ENCODE assay signal across 17 mouse cellular contexts in the genomic region with DNA sequence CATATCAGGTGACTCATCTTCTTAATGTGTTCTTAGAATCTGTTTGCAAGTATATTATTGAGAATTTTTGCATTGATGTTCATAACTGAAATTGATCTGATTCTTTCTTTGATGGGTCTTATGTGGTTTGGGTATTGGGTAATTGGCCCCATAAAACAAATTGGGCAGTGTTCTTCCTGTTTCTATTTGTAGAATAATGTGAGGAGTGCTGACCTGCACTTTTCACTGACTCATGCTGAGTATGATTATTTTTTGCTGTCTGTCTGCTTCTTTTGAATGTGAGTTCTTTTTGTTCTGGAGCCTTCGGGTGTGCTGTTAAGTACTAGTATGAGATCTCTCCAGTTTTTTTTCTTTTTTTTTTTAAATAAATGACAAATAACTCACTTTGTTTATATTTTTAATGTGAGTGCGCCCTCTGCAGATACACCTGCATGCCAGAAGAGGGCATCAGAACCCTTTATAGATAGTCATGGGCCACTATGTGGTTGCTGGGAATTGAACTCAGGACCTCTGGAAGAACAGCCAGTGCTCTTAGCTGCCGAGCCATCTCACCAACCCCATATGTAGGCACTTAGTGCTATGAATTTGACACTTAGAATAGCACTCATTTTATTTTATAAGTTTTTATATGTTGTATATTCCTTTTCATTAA. TPM values are rescaled to one million over a fixed set of nuclear protein-coding genes. Genes with fewer than 3 reads are reported as not detected.
DNase-seq lines count a peak whose midpoint lies in the region; ATAC-seq and TF ChIP-seq lines count a peak whose summit lies in the region.
"Had no signal": no experiment of that assay in that cellular context is flagged by ENCODE, and none has a peak within 500 bp of the region (broad histone marks: within the 10 kb centered on the region; RNA-seq: fewer than 3 reads in every experiment).

No protein-coding gene starts in this region.

- no peaks in the 10 kb centered on the region for H3K27me3 ChIP-seq in kidney, postnatal 0 days (ENCODE audit: insufficient read depth, low read length)
- no peaks in the 10 kb centered on the region for H3K27me3 ChIP-seq in CH12.LX (replicated peaks)
- H3K27me3 ChIP-seq: forebrain, embryonic 13.5 days; neural tube, embryonic 15.5 days had no signal

- no peak overlapping the region for H3K9ac ChIP-seq in kidney, postnatal 0 days (ENCODE audit: low read depth, low read length)
- H3K9ac ChIP-seq in CH12.LX (ENCODE audit: insufficient read depth, low read depth): no peak overlapping the region
- H3K9ac ChIP-seq: forebrain, embryonic 13.5 days; neural tube, embryonic 15.5 days had no signal

- dilution Hi-C loops in CH12.LX (cut with MboI; ENCODE audit: extremely low pct_ligation_motif_present, extremely low pct_unique_long_range_greater_than_20kb, low sequenced_read_pairs): no loop called here

- H3K4me1 ChIP-seq in kidney, postnatal 0 days (replicated peaks; ENCODE audit: insufficient read depth, low read length): no peaks in the 10 kb centered on the region
- H3K4me1 ChIP-seq in CH12.LX (ENCODE audit: control insufficient read depth in 1 of 2, insufficient read depth in 2 of 2): peaks cover 0 to 9% of the 10 kb centered on the region in 2 experiments; a peak in 1 of 4 replicates
- H3K4me1 ChIP-seq: forebrain, embryonic 13.5 days; midbrain, embryonic 10.5 days; neural tube, embryonic 15.5 days had no signal

- TF ChIP-seq EP300 in CH12.LX (IDR thresholded peaks at IDR 0.05; ENCODE audit: low read length): no peak

- no peaks in the 10 kb centered on the region for H3K9me3 ChIP-seq in kidney, postnatal 0 days (replicated peaks; ENCODE audit: low read length)
- no peaks in the 10 kb centered on the region for H3K9me3 ChIP-seq in CH12.LX (replicated peaks; ENCODE audit: low read length)
- H3K9me3 ChIP-seq: forebrain, embryonic 13.5 days; midbrain, embryonic 10.5 days; neural tube, embryonic 15.5 days had no signal

- in situ Hi-C loops in CH12.LX (cut with MboI; ENCODE audit: low pct_ligation_motif_present, low pct_unique_long_range_greater_than_20kb, low sequenced_read_pairs): no loop called here

- no peak overlapping the region for H3K27ac ChIP-seq in kidney, postnatal 0 days
- no peak overlapping the region for H3K27ac ChIP-seq in CH12.LX (ENCODE audit: insufficient read depth, low read depth)
- H3K27ac ChIP-seq: forebrain, embryonic 13.5 days; midbrain, embryonic 10.5 days; neural tube, embryonic 15.5 days had no signal

- H3K4me2 ChIP-seq in kidney, postnatal 0 days (ENCODE audit: low read length): no peak overlapping the region
- H3K4me2 ChIP-seq in CH12.LX (ENCODE audit: insufficient read depth, low read depth, poor library complexity, severe bottlenecking): no peak overlapping the region
- H3K4me2 ChIP-seq: forebrain, embryonic 13.5 days; neural tube, embryonic 15.5 days had no signal

- 95% methylated on average over 3 of the region's 3 CpGs for WGBS in kidney, postnatal 0 days

- no peak overlapping the region for H3K4me3 ChIP-seq in kidney, postnatal 0 days (replicated peaks; ENCODE audit: low read depth, low read length)
- H3K4me3 ChIP-seq in CH12.LX (replicated peaks in 1 of 3; ENCODE audit: low read depth in 2 of 3, low read length in 2 of 3, poor library complexity in 1 of 3): no peak overlapping the region
- H3K4me3 ChIP-seq: forebrain, embryonic 13.5 days; midbrain, embryonic 10.5 days; neural tube, embryonic 15.5 days had no signal

- peak; percentile 28; the same call in 1 of the 2 replicates for TF ChIP-seq CTCF in kidney, postnatal 0 days (IDR thresholded peaks at IDR 0.05; ENCODE audit: low read depth)
- peak in 1 of 2 experiments; percentile 44; a peak in 2 of 4 replicates for TF ChIP-seq CTCF in CH12.LX (conservative IDR thresholded peaks at IDR 0.05 in 1 of 2, IDR thresholded peaks at IDR 0.05 in 1 of 2; ENCODE audit: low read depth in 2 of 2, low read length in 2 of 2)
- TF ChIP-seq CTCF in brain, embryonic 14.5 days (IDR thresholded peaks at IDR 0.05; ENCODE audit: borderline replicate concordance, extremely low read depth, insufficient read depth, insufficient read length): peak; percentile 10; the same call in 1 of the 2 replicates

- no peak for ATAC-seq in CD4-positive, CD25-positive, alpha-beta regulatory T cell, adult 4 months
- no peak for ATAC-seq in kidney, postnatal 0 days (replicated peaks; ENCODE audit: low FRiP score, low read depth)
- ATAC-seq: forebrain, embryonic 13.5 days had no signal

- DNase-seq in CD4-positive, CD25-positive, alpha-beta regulatory T cell, adult 2 months (ENCODE audit: low read depth, low spot score): peak; percentile 23
- DNase-seq in kidney, postnatal 0 days (ENCODE audit: low spot score): no peak
- no peak for DNase-seq in kidney, adult 9 months
- no peak for DNase-seq in CH12.LX (ENCODE audit: extremely low read depth)
- no peak for DNase-seq in brain, embryonic 14.5 days (ENCODE audit: low read depth)
- no peak for DNase-seq in spleen, postnatal 14 days (ENCODE audit: low spot score in 2 of 2)
- DNase-seq in cerebellum, adult 11-12 months: no peak
- DNase-seq: adrenal gland, adult 2 months; cerebellum, adult 9-11 months; embryo, embryonic 11 days; kidney, postnatal 14 days; lung, postnatal 10 days; thymus, postnatal 4 days had no signal

- peak; percentile 17 for TF ChIP-seq RAD21 in CH12.LX (IDR thresholded peaks at IDR 0.05; ENCODE audit: low read depth, low read length)

- no peak for TF ChIP-seq POLR2A in CH12.LX (IDR thresholded peaks at IDR 0.05; ENCODE audit: low read depth, low read length)
- TF ChIP-seq POLR2A in brain, embryonic 14.5 days (IDR thresholded peaks at IDR 0.05; ENCODE audit: borderline replicate concordance, extremely low read depth, insufficient read depth, insufficient read length, poor library complexity, severe bottlenecking): no peak

- peaks cover 41% of the 10 kb centered on the region for H3K36me3 ChIP-seq in kidney, postnatal 0 days (ENCODE audit: insufficient read depth, low read length)
- H3K36me3 ChIP-seq in CH12.LX (replicated peaks in 1 of 2; ENCODE audit: control insufficient read depth in 1 of 2, insufficient read depth in 1 of 2, low read length in 1 of 2): peaks cover 49 to 83% of the 10 kb centered on the region in 2 experiments

- H3K79me2 ChIP-seq in CH12.LX (replicated peaks; ENCODE audit: control insufficient read depth, extremely low read depth, insufficient read depth, poor library complexity, severe bottlenecking): no peaks in the 10 kb centered on the region

TF ChIP-seq in CH12.LX, 34 proteins besides CTCF, POLR2A, EP300 and RAD21:
- TF ChIP-seq PAX5 (IDR thresholded peaks at IDR 0.05; ENCODE audit: low read length) (no peak), ETS1 (conservative IDR thresholded peaks at IDR 0.05; ENCODE audit: low read depth, low read length) (no peak), CHD1 (IDR thresholded peaks at IDR 0.05; ENCODE audit: low read depth, low read length) (no peak), ZMIZ1 (IDR thresholded peaks at IDR 0.05; ENCODE audit: low read depth, low read length) (no peak), MYC (IDR thresholded peaks at IDR 0.05; ENCODE audit: low read depth, low read length) (no peak), USF2 (conservative IDR thresholded peaks at IDR 0.05; ENCODE audit: low read depth, low read length) (no peak), NELFE (IDR thresholded peaks at IDR 0.05; ENCODE audit: low read depth, low read length) (no peak), POLR2AphosphoS2 (IDR thresholded peaks at IDR 0.05; ENCODE audit: low read depth, low read length) (no peak), E2F4 (IDR thresholded peaks at IDR 0.05; ENCODE audit: insufficient replicate concordance, low read depth, low read length) (no peak), SIN3A (IDR thresholded peaks at IDR 0.05; ENCODE audit: low read length) (no peak)

RNA-seq across cellular contexts. Expression of gene Zscan29, which starts 8.0 kb away (rescaled TPM):
- 10 to 100 TPM; 30.4 to 44.1 TPM for polyA plus RNA-seq in CD4-positive, CD25-positive, alpha-beta regulatory T cell, adult 4 months (2017; shearing (Covaris generic))
- polyA plus RNA-seq in kidney, postnatal 0 days (2015; fragmentation: Nextera tagmentation; extraction: Ambion mirVana): 10.6 and 10.8 TPM in 2 replicates
- total RNA-seq in CH12.LX (2012; rRNA removed) (6.8 and 7.4 TPM in 2 replicates), CH12.LX (2014; rRNA removed) (4.9 and 5.4 TPM in 2 replicates)
- 7.0 and 7.3 TPM in 2 replicates for polyA plus RNA-seq in CH12.LX (2012; ENCODE audit: insufficient read length, low read depth)
- polyA plus RNA-seq in brain, embryonic 14.5 days (2012; rRNA removed): 4.9 and 6.3 TPM in 2 replicates

RNA-seq across cellular contexts. Expression of gene Tubgcp4, which starts 8.5 kb away (rescaled TPM):
- polyA plus RNA-seq in CD4-positive, CD25-positive, alpha-beta regulatory T cell, adult 4 months (2017; shearing (Covaris generic)): 100 to 1,000 TPM in 1 of 2 experiments, 10 to 100 TPM in 1; 92.2 to 131 TPM
- 27.6 and 29.2 TPM in 2 replicates for polyA plus RNA-seq in kidney, postnatal 0 days (2015; fragmentation: Nextera tagmentation; extraction: Ambion mirVana)
- total RNA-seq in CH12.LX (2012; rRNA removed) (27.8 and 29.1 TPM in 2 replicates), CH12.LX (2014; rRNA removed) (31.0 and 35.1 TPM in 2 replicates)
- 32.5 and 34.1 TPM in 2 replicates for polyA plus RNA-seq in CH12.LX (2012; ENCODE audit: insufficient read length, low read depth)
- 50.9 and 67.7 TPM in 2 replicates for polyA plus RNA-seq in brain, embryonic 14.5 days (2012; rRNA removed)

RNA-seq across cellular contexts. Expression of gene Lcmt2, which starts 38.5 kb away (rescaled TPM):
- polyA plus RNA-seq in CD4-positive, CD25-positive, alpha-beta regulatory T cell, adult 4 months (2017; shearing (Covaris generic)): 10 to 100 TPM in 1 of 2 experiments, 1 to 10 TPM in 1; 6.7 to 12.3 TPM
- polyA plus RNA-seq in kidney, postnatal 0 days (2015; fragmentation: Nextera tagmentation; extraction: Ambion mirVana): 26.7 and 28.4 TPM in 2 replicates
- total RNA-seq in CH12.LX (2012; rRNA removed) (9.3 and 10.6 TPM in 2 replicates), CH12.LX (2014; rRNA removed) (5.7 and 6.4 TPM in 2 replicates)
- 11.7 and 12.3 TPM in 2 replicates for polyA plus RNA-seq in CH12.LX (2012; ENCODE audit: insufficient read length, low read depth)
- 11.5 and 12.9 TPM in 2 replicates for polyA plus RNA-seq in brain, embryonic 14.5 days (2012; rRNA removed)

RNA-seq across cellular contexts. Expression of gene Adal, which starts 38.7 kb away (rescaled TPM):
- polyA plus RNA-seq in CD4-positive, CD25-positive, alpha-beta regulatory T cell, adult 4 months (2017; shearing (Covaris generic)): 10 to 100 TPM; 15.3 to 25.7 TPM
- polyA plus RNA-seq in kidney, postnatal 0 days (2015; fragmentation: Nextera tagmentation; extraction: Ambion mirVana): 21.1 and 21.2 TPM in 2 replicates
- 7.3 and 8.1 TPM in 2 replicates for total RNA-seq in CH12.LX (2012; rRNA removed)
- total RNA-seq in CH12.LX (2014; rRNA removed): 12.5 and 12.8 TPM in 2 replicates
- 10.0 and 10.4 TPM in 2 replicates for polyA plus RNA-seq in CH12.LX (2012; ENCODE audit: insufficient read length, low read depth)
- 22.8 and 24.2 TPM in 2 replicates for polyA plus RNA-seq in brain, embryonic 14.5 days (2012; rRNA removed)
